Mouse (Mus musculus) skeletal muscle tissue, adult 2 months (tissue): ENCODE results near the gene Ifna2.
A peak's percentile ranks its signal among the peaks of the same experiment; 100 is the strongest.

Source experiments
- DNase-seq: peaks from one replicate; pipeline ENCODE4 v3.0.0-alpha.2; 2012; ENCODE audit warnings: low read depth, low spot score

Gene Ifna2

DNA sequence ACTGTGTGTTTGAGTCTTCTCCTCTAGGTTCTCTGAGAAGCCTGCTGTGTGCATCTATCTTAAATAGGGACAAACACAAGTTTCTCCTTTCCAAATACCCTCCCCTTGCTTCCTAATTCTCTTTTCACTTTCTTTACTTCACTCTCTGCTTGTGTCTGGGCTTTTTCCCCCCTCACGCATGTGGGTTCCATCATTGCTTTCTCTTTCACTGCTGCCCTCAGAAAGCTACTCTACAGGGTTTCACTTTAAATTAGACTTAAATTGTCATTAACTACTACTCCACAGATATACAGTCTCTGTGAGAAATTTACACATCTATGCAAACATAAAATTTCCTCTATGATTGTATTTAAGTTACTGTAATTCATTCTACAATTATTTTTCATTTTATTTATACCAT lies at the start of gene Ifna2:
Gene Ifna2 (minus strand): TSS at position 101 of the 400 bp plus-strand sequence.
- no peak for DNase-seq

DNA sequence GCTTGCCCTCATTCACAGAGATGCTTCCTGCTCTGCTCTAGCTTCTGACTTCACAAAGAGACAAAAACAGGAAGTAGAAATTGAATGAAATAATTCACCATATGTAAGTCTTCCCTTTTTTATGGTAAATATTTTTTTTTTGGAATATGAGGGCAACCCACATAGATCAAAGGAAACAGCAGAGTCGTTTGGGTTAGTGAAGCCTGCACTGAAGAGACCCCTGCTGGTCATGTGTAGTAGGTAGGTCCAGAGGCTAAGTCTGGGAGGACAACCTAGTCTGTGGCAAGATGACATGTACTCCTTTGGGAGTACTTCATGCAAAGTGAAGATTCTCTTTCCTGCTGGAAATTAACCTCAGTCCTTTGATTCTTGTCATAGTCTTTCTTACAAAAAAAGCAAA lies 43.6 kb upstream of the Ifna2 start:
- no peak for DNase-seq

DNA sequence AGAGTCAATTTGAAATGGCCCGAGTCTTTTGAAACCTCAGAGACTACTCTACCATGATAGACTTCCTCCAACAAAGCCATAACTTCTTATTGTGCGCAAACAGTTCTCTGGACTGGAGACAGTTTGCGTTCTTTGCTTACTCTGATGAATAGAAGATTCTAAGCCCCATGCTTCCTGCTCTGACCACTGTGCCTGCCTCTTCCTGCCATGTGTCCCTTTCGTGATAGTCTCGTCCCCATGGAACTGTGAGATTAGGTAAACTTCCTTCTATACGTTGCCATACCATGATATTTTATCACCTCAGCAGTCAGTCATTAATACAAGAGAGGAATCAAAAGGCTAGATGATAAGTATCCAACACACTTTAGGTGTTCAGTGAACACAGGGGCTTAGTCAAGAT lies 43.0 kb upstream of the Ifna2 start:
- no peak for DNase-seq

DNA sequence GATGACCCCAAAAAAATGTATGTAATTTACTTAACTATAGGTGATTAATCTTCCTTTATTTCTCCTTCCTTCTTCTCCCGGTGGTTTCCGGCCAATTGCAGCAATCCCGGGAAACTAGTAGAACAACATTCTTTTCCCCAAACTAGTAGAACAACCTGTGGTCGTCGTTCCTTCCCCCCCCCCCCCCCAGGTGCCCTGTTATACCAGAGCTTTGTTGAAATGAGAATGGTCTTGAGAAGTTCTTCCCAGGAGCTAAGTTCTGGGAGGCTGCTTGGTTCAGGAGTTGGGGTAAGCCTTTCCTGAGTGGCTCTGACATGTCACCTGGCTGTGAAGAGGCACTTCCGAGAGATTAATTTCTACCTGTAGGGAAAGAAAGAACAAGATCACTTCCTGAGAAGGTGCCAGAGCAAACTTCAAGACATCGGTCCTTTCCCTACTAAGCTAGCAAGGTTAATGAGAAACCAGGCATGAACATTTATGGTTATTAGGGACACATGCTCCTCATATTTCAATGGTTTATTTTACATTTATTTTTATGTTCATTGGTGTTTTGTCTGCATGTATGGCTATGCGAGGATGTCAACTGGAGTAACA lies 39.9 kb upstream of the Ifna2 start:
- no peak for DNase-seq

DNA sequence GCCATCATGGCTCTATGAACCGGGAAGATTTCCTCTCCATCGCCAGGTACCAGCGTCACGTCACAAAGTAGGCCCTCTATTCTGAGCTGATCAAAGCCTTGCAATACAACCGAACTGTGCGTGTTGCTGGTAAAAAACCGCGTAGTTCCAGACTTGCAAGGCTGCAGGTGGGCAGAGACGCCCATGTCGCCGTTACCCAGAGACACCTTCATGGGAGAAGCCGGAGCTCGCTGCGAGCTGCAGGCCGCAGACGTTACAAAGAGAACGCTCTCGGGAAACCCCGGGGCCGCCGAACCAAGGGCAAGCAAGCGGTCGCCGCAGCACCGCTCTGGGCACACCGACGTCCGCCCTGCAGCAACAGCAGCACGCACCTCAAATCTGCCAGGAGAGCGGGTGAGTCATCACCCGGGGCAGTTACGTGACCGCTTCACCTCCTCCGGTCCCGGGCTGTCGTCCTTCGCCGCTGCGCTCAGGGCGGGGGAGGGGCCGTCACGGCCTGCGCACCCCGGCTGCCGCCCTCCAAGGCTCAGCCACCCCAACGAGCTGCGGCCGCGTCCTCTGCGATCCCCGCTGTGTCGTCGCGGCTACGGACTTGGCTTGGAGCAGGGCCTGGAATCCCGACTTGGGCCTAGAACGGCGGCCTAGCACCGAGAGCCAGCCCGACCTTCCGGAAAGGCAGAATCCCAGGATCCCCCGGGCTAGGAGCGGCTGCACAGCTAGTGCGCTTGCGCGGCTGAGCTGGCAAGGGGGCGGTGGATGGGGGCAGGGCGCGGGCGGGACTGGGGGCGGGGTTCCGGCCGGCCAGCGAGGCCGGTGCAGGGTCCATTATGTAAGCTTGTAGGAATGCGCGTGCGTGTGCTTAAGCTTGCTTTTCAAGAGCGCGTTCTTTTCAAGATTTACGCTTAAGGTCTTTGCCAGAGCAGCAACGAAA lies 38.3 kb upstream of the Ifna2 start, which contains the start of the genes Gm26566 and Klhl9:
Gene Gm26566 (plus strand): TSS at position 15 of the 931 bp plus-strand sequence.
Gene Klhl9 (minus strand): TSS at position 675 of the 931 bp plus-strand sequence.
- peak; percentile 96 for DNase-seq

DNA sequence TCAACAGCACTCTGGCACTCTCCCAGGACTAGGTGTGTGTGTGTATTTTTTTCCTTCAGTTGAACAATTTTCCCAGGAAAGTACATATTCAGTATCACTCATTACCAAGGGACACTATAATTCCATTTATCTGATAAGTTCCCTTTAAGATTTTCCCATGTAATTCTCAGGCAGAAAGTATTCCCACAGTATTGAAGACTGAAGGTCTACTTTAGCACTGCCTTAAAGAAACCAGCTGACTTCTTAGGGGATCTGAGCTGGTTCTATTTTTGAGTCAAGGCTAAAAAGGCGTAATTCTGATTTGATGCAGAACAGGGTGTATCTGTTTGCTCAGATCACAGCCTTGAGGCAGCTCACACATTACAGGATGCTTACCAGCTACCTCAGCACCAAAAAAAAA lies 35.0 kb upstream of the Ifna2 start:
- no peak for DNase-seq

DNA sequence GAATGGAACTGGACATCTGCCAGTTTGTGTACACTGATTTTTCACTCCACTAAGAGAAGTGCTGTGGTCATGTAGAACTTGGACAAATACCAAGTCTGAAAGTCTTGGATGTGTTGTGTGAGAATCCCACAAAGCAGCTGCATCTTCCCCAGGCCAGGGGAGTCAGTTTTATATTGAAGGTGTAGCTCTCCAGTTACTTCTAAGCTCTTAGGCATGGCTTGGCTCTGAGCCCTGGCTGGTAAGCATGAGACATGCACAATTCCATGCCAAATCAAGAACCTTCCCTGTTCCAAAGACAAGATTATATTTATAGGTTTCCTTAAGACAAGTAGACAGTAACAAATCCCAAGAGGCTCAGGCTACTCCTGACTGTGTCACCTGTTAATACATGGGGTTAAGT lies 31.3 kb upstream of the Ifna2 start:
- peak; percentile 89 for DNase-seq

DNA sequence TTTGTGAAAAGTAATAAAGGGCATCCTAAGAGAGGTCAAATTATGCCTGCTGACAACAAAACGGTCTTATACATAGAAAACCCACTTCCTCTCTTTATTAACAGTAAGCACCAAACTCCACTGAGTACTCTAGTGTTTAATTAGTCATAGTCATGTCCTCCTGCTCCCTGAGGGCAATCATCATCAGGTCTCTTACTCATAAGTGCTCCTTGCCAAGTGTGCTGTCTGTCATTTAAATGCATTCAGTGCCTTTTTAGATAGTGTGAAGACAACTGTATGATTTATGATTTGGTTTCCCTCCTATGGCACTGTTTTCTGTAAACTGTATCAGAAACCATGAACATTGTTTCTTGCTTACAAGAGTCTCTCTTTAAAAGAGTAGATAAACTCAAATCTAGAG lies 30.6 kb upstream of the Ifna2 start:
- no peak for DNase-seq

DNA sequence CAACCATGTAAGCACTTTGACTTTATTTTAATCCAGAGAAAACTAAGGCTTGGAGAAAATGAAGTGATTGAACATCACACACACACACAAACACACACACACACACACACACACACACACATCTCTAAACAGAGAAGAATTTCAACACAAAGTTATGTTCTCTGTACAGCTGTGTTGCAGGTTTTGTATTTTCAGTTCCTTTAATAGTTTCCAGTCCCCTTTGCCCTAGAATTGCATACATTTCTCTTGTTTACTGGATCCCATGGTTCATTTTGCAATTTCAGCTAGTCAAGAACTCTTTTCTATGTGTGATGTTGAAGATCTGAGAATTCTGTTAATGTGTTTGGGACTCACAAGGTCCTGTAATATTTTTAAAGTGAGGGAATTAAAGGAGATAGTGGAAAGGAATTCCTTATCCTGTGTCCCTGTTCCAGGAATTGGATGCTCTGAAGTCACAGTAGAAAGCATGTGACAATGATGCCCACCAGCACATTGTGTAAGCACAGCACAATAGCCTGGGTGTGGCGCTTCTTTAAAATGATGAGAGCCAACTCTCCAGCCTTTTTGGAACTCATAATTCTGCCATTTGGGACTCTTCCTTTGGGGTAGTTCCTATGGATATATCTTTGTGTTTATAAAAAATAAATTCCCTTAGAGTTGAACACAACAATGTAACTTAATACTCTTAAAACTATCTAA lies 23.6 kb upstream of the Ifna2 start:
- no peak for DNase-seq

DNA sequence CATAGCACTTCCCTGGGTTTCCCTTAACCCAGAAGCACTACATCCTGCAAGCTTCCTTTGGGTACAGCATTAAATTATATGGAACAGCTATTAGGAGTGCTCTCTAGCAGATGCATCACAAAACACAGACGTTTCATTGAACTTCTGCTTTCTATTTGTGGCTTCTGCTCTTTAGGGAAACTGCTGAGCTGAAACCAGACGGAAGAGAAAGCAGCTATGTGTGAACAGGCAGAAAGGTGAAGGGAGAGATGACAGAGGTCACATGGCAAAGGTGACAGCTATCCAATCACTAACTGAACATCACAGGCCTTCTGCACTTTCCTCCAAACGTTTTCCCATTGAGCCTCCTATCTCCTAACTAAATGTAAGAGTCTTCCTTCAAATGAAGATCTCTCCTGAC lies 22.2 kb upstream of the Ifna2 start:
- DNase-seq: no peak

DNA sequence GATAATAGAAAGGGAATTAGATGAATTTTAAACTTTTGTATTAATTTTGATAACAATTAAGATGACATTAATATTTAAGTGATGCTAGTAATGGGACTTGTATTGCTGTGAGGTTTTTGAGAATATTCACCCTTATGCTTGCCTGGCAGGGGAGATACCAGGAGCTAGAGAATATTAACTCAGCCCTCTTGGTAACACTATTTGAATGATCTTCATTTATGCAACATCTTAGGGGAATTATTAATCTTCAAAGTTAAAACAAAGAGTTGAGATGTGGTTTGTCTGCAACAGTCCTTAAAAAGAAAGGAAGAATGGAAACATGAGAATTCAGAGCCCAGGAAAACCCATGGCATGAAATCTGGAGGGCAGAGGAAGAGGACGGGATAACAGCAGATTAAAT lies 15.6 kb upstream of the Ifna2 start:
- DNase-seq: no peak

DNA sequence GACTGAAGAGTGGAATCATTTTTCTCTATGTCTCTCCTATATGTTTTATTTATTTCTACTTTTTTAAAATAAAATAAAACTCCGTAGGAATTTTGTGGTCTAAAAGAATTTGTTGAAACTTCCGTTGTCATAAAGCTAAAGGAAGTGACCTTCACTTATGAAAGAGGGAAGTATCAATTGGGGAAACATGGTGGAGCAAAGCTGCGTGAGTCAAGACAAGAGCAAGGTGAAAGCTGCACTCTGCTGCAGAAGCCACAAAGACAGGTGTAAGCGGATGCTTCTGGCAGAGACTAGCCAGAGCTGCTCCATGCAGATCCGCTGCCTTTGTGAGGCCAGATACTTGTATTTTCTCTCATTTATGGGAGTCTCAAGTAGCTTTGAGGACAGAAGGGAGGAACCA lies 15.1 kb upstream of the Ifna2 start:
- DNase-seq: no peak

DNA sequence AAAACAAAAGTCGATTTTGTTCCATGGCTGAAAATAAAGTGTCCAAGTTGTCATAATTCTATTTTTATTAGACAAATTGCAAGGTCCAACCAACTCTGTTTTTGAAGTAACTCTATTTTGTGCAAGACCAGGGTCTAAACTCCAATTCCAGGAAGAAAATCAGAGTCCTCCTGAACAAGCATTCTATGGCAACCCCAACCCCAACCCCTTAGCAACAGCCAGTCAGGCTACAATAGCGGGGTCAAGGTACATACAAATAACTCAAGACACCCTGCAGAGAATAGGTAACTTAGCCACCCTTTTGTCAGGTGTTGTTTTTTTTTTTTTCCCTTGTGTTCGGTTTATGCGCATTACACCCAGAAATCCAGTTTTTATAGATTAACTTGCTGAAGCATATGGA lies 14.0 kb upstream of the Ifna2 start:
- DNase-seq: no peak

DNA sequence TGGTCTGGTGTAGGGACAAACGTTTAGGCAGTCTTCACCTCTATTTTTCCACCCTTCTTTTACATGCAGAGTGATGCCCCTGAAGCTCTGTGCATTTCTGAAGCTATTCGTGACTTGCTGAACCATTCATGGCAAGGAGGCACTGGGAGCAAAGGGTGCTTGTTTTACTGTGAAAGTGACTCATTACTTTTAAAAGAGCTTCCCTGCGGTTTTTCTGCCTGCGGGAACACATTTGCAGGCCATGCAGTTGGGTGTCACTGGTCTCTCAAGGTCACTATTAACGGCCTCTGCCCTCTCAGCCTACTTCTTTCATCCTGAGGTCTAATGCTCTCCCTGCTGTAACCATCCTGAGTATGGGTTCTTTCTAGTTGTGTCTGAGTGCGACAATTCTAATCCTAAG lies 13.4 kb upstream of the Ifna2 start:
- DNase-seq: no peak

DNA sequence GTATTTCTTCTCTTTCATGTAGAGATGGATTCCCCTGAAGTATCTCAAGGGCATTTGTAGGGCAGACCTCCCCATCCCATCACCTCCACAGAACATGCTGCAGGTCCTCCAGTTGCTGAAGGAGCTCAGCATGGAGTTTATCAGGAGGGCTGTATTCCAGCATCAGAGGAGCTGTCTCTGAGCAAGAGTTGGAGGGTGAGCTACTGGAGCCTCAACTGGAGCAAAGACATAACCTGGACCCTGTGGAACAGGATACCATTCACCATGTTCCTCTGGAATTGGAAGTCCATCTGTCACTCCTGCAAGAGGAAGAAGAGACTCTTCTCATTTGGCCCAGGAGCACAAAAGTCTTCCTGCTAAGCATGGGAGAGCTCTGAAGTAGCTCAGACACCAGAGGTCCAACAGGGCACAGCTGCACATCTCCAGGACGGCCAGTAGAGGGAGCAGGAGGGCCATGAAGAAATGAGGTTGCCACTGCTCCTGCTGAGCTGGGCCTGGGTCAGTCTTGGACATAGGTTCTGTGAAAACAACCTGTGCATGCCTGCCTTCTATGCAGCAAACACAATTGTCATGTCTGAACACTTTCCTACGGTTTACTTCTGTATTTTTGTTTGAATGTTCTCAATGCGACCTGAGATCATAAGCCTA lies 12.6 kb upstream of the Ifna2 start:
- peak; percentile 70 for DNase-seq

DNA sequence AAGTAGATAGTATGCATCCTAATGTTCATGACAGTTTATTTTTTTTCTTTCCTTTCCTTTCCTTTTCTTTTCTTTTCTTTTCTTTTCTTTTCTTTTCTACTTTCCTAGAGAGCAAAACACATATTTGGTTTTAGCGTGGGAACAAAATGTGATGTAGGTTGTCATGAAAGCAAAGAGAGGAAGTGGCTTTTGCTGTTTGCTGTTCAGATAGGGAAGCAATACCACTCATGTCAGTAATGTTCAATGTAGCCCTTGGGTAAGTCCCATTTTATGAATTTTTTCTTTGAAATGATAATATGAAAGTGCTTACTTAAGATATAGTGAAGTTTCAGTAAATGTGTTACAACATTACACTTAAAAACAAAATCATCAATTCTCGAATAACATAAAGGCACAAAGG lies 9.7 kb upstream of the Ifna2 start:
- DNase-seq: no peak

DNA sequence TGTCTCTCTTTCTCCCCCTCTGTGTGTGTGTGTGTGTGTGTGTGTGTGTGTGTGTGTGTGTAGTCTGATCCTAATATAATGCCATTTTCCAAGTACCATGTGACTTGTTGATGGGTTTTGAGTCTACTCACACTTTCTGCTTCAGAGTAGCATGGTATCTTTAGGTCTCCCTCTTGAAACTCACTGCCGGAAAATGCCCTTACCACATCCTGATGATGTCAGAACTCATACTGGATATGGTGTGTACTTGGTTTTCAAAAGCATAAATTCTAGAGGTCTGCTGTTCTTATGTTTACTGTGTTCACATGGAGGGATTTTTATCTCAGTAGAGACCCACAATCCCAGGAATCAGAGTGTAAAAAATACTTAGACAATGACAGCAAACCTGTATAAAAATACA lies 8.8 kb upstream of the Ifna2 start:
- no peak for DNase-seq

DNA sequence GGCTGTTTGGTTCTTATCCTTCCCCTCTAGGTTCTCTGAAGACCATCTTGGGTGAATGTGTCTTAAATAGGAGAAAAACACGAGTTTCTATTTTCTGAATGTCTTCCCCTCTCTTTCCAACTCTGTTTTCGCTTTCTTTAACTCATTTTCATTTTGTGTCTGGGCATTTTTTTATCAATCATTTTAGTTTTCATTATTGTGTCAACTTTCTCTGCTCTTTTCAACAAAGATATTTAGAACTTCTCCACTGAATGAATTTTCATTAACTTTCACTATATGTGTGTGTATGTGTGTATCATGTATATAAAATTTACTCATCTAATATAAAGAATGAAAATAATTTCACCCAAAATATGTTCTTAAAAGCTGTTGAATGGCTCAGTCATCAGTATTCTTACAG lies 7.5 kb upstream of the Ifna2 start, which contains the start of gene Ifnab:
Gene Ifnab (minus strand): TSS at position 101 of the 400 bp plus-strand sequence.
- no peak for DNase-seq

DNA sequence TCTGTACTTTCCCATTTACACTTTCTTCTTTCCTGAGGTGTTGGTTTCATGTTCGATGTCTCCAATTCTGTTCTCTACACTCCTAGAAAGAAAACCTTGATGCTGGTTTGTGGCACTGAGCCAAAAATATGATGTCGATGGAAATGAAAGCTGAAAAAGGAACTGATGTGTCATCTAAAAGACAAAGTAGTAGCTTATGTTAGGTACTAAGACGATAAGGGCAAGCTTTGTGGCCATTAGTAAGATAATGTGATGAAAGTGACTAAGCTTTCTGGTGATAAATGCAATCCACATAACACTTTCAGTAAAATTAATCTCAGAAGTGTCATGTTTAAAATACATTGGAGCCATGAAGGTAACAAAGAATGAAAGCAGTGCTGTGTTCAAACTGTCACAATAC lies 2.4 kb downstream of the Ifna2 start:
- no peak for DNase-seq

DNA sequence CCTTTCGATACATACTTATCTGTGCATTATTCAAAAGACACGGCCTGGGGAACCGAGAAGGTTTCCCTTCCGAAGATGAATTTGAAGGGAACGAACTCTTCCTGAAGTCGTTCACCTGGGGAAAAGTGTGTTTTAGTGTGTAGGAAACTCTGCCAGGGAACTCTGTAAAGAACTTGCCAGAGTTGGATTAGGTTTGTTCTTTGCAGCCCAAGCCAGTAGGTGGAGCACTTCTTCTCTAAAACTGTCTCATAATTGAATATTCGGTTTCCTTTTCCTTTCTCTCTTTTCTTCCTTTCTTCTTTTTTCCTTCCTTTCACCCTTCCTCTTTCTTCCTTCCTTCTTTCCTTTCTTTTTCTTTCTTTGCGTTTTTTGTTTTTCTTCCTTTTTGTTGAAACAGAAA lies 3.4 kb downstream of the Ifna2 start:
- no peak for DNase-seq

DNA sequence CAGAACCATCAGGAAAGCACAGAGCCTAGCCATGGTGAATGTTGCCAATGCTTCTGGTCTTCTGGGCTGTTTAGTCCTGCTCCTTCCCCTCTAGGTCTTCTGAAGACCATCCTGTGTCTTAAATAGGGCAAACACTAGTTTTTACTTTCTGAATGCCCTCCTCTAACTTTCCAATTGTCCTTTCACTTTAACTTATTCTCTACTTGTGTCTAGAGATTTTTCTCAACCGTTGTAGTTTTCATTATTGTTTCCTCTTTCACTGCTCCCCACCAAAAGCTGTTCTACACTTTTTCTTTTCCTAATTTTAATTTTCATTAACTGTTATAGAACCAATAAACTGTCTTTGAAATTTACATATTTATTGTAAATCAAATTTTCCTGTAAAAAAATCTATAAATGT lies 6.9 kb downstream of the Ifna2 start, which contains the start of gene Ifna16:
Gene Ifna16 (minus strand): TSS at position 101 of the 400 bp plus-strand sequence.
- DNase-seq: no peak

DNA sequence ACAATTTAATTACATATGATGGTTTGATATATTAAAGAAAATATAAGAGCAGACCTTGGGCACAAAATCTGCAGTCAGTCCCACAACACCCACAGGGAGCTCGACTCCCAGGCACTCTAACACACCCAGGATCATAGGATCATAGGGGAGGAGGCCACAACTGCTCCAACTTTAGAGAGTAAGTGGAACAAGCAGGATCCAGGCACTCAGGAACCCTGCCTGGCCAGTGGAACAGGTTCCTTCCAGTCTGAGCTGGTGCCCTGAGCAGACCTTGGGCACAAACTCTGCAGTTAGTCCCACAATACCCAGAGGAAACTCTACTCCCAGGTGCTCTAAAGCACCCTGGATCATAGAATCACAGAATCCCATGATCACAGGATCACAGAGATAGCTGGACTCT lies 28.3 kb downstream of the Ifna2 start:
- DNase-seq: no peak
